Mouse (Mus musculus) olfactory bulb, adult 2 months (tissue): ENCODE results near the gene Ppp1r32.

Source experiments
- CTCF ChIP-seq: fragments of 200-500 bp; IDR thresholded peaks from 2 replicates; pipeline ENCODE4 v1.5.1; 2012; ENCODE audit warnings: low read depth, mild to moderate bottlenecking, low read length, moderate library complexity; ENCODE audit not compliant: insufficient read depth
- POLR2A ChIP-seq: fragments of 200-500 bp; IDR thresholded peaks from 2 replicates; pipeline ENCODE4 v1.6.1; 2012; ENCODE audit warnings: mild to moderate bottlenecking, low read depth, low read length, moderate library complexity; ENCODE audit not compliant: insufficient read depth

- TF ChIP-seq POLR2A (no peak), CTCF (no peak)
Observed at GRCm38 (mm10) chr19:10469171-10469658, 13.5 kb downstream of the Ppp1r32 start.
